Mouse (Mus musculus) hindbrain, embryonic 16.5 days (tissue): ENCODE measurements around the gene Rap1gds1. TPM values are rescaled to one million over a fixed set of nuclear protein-coding genes. Genes with fewer than 3 reads are reported as not detected.

Source experiments
- ATAC-seq: fragments of 200-750 bp; cut with Nextera tagmentation; 2 replicates; pipeline ENCODE4 v1.8.0; 2017; ENCODE audit warnings: moderate TSS enrichment, moderate library complexity
- H3K27ac ChIP-seq: fragments of 300-500 bp; sonication (generic); 2 replicates; pipeline ENCODE4 v1.5.1; 2014; ENCODE audit warnings: low read depth, mild to moderate bottlenecking, control low read depth, low read length, moderate library complexity
- H3K27me3 ChIP-seq: fragments of 300-500 bp; sonication (generic); replicated peaks from 2 replicates; pipeline ENCODE4 v1.6.1; 2014; ENCODE audit warnings: low read length; ENCODE audit not compliant: control insufficient read depth, insufficient read depth
- H3K36me3 ChIP-seq: fragments of 300-500 bp; sonication (generic); 2 replicates; pipeline ENCODE4 v1.6.1; 2014; ENCODE audit warnings: mild to moderate bottlenecking, low read length, moderate library complexity, mixed read lengths; ENCODE audit not compliant: control insufficient read depth, insufficient read depth
- H3K4me1 ChIP-seq: fragments of 300-500 bp; sonication (generic); 2 replicates; pipeline ENCODE4 v1.6.1; 2014; ENCODE audit warnings: low read depth, low read length; ENCODE audit not compliant: control insufficient read depth, insufficient read depth
- H3K4me2 ChIP-seq: fragments of 300-500 bp; sonication (generic); 2 replicates; pipeline ENCODE4 v1.6.1; 2014; ENCODE audit warnings: mild to moderate bottlenecking, low read length, control low read depth, moderate library complexity
- H3K4me3 ChIP-seq: fragments of 300-500 bp; sonication (generic); 2 replicates; pipeline ENCODE4 v1.5.1; 2014; ENCODE audit warnings: mild to moderate bottlenecking, low read length, control low read depth, moderate library complexity
- H3K9ac ChIP-seq: fragments of 300-500 bp; sonication (generic); 2 replicates; pipeline ENCODE4 v1.6.1; 2014; ENCODE audit warnings: low read depth, mild to moderate bottlenecking, control low read depth, low read length, moderate library complexity
- H3K9me3 ChIP-seq: fragments of 300-500 bp; sonication (generic); 2 replicates; pipeline ENCODE4 v1.6.1; 2014; ENCODE audit warnings: mild to moderate bottlenecking, low read length, moderate library complexity; ENCODE audit not compliant: control insufficient read depth
- WGBS: fragments of 180-500 bp; shearing (Covaris S2); extraction: QIAGEN DNeasy Blood & Tissue Kit; methylation state at CpG from one replicate; pipeline ENCODE4 v1.1.7; 2014; 5-methylcytosine and 5-hydroxymethylcytosine counted together
- polyA plus RNA-seq: library from polyadenylated mRNA; unstranded; fragments of >200 nt; fragmentation: Nextera tagmentation; extraction: Ambion mirVana; gene quantifications from 2 replicates; pipeline ENCODE4 v1.2.1, GENCODE M21; 2015

Rap1gds1 gene
- polyA plus RNA-seq, 1 experiment from 2014 or later, result 102 TPM

DNA sequence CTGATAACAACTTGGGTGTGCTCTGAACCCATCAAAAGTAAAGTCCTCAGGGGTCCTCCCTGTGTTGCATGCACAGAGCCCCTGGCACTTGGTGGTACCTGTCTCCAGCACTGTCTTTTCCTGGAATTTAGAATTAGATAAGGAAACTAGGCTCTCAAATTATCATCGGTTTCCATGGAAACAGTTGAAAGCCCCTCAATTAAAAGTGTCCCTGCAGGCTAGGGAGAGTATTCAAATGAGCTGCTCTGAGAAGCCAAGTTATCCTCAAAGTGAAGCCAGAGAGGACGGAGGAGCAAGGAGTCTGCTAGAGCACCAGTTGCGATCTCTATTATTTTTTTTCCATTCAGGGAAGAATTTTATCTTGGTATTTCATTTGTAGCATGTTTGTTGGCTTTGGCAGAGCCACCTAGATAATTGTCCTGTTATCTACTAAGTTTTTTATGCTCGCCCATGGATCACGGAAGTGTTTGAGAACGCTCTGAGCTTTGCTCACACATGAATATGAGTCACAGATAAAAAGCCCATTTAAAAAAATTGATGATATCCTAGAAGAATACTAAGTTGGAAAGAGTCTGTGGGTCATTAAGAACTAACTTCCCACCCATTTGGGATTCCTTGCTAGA, 193.2 kb downstream of the Rap1gds1 start:
- H3K4me1 ChIP-seq, result peaks cover 4% of the 10 kb centered on the region
- H3K27me3 ChIP-seq, result no peaks in the 10 kb centered on the region
- 63% methylated on average over 6 of the region's 6 CpGs for WGBS
- no peak overlapping the region for H3K4me2 ChIP-seq
- ATAC-seq, result peak; percentile 54; the same call in 1 of the 2 replicates
- no peak overlapping the region for H3K9ac ChIP-seq
- H3K36me3 ChIP-seq, result no peaks in the 10 kb centered on the region
- no peaks in the 10 kb centered on the region for H3K9me3 ChIP-seq
- H3K27ac ChIP-seq, result 0 out of 2 replicates have a peak overlapping the region, but pooled peaks have one; percentile 30
- H3K4me3 ChIP-seq, result no peak overlapping the region

DNA sequence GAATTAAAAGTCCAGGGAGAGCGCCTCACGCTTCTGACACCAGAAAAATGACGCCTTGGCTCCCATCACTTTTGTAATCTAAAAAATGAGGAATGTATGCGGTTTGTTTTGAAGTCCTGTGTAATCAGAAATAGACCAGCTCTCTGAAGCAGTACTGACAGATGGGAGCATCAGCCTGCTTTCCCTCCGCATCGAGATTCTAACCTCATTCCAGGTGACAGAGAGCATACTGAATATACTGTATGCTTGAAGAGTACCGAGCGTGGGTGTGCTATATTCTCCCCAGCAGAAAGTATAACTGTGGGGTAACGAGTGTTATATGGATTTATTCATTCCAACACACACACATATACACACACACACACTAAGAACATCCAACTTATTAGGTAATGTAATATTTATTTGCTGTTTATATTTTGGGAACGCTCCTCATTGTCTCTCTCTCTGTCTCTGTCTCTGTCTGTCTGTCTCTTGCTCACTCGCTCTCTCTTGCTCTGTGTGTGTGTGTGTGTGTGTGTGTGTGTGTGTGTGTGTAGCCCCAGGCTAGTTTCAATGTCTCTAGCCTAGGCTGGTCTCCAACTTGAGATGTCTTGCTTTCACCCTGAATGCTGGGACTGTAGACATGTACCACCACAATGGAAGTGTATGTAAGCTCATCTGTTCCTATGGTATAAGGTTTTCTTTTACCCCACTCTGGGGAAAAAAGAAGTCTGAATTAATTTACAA, 193.8 kb downstream of the Rap1gds1 start:
- Histone ChIP-seq H3K36me3 (no peaks in the 10 kb centered on the region), H3K9me3 (no peaks in the 10 kb centered on the region), H3K27ac (0 out of 2 replicates have a peak overlapping the region, but pooled peaks have one; percentile 30), H3K9ac (no peak overlapping the region), H3K4me3 (no peak overlapping the region), H3K4me1 (peaks cover 11% of the 10 kb centered on the region), H3K27me3 (no peaks in the 10 kb centered on the region), H3K4me2 (no peak overlapping the region)
- WGBS, result 77% methylated on average over 11 of the region's 11 CpGs
- ATAC-seq, result peak; percentile 48; the same call in 1 of the 2 replicates

DNA sequence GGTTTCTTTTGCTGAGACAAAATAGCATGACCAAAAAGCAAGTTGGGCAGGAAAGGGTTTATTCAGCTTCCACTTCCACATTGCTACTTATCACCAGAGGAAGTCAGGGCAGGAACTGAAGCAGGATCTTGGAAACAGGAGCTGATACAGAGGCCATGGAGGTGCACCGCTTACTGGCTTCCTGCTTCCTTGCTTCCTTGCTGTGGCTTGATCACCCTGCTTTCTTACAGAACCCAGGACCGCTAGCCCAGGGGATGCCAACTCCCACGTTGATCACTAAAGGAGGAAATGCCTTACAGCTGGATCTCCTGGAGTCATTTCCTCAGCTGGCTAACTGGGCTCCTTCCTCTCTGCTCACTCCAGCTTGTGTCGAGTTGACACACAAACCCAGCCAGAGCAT, 197.3 kb downstream of the Rap1gds1 start:
- Histone ChIP-seq H3K9me3 (no peaks in the 10 kb centered on the region), H3K4me1 (peaks cover 13% of the 10 kb centered on the region), H3K4me3 (no peak overlapping the region), H3K27ac (no peak overlapping the region), H3K4me2 (no peak overlapping the region), H3K9ac (no peak overlapping the region), H3K36me3 (peaks cover 4% of the 10 kb centered on the region; the same call in 1 of the 2 replicates), H3K27me3 (no peaks in the 10 kb centered on the region)
- no peak for ATAC-seq
- WGBS, result 80% methylated on average over 4 of the region's 4 CpGs

DNA sequence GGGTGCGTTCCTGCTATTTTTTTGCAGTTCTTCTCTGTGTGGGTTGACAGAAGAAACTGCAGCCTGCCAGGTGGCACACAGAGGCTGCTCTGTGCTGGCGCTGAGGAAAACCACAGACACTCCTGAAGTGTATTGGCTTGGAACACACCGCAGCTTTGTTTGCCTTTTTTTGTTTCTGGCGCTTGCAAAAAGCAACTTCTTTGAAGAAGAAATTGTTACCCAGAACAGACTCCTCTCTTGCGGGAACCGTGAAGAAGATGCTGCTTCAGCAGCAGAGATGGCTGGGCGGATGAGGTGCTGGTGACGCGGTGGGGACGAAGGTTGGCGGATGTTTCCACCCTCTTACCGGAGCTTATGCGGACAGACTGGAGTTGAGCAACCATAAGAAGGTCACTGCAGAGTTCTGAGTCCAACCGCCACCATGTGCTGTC, 198.1 kb downstream of the Rap1gds1 start:
- peak; percentile 66; the same call in 1 of the 2 replicates for ATAC-seq
- Histone ChIP-seq H3K4me2 (no peak overlapping the region), H3K27me3 (no peaks in the 10 kb centered on the region), H3K36me3 (peaks cover 4% of the 10 kb centered on the region; the same call in 1 of the 2 replicates), H3K4me3 (no peak overlapping the region), H3K9me3 (no peaks in the 10 kb centered on the region), H3K27ac (peak overlapping the region; percentile 49), H3K4me1 (peaks cover 13% of the 10 kb centered on the region), H3K9ac (no peak overlapping the region)
- WGBS, result 75% methylated on average over 14 of the region's 14 CpGs

DNA sequence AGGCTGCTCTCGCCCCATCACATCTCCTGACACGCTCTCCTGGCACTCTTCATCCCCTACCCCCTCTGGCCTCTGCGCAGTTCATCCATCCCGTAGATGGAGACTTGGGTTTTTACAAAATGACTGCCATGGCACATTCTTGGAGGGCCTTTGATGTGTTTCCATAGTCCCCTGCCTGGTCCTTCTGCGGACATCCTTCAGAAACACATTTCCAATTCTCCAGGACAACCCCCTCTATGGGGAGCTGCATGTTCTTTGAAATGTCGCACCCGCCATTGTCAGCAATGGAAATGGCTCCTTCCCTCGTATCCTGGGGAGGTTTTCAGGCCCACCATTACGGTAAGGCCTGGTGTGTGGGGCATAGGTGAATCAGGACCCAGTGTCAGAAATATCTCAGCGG, 198.6 kb downstream of the Rap1gds1 start:
- WGBS, result 61% methylated on average over 10 of the region's 10 CpGs
- Histone ChIP-seq H3K9me3 (no peaks in the 10 kb centered on the region), H3K36me3 (peaks cover 4% of the 10 kb centered on the region; the same call in 1 of the 2 replicates), H3K4me2 (no peak overlapping the region), H3K27ac (peak overlapping the region; percentile 49), H3K4me1 (peaks cover 9% of the 10 kb centered on the region), H3K9ac (no peak overlapping the region), H3K4me3 (no peak overlapping the region), H3K27me3 (no peaks in the 10 kb centered on the region)
- peak; percentile 58 for ATAC-seq

DNA sequence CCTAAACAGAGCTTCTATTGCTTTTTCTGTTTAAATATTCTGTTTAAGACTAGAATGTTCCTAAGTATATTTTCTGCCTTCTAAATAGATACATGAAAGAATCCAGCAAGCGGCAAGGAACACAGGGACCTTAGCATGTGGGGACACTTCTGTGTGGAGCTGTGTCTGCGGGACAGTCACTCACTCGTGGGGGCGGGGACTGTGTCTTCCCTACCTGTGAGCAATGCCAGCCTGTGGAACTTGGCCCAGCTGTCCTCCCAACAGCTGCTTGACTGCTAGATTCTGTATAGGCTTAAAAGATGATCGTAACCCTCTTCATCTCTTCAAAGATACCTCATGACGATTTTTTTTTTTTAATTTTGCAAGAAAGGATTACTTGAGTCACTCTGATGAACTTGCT, 199.1 kb downstream of the Rap1gds1 start:
- WGBS, result 91% methylated on average over 6 of the region's 6 CpGs
- Histone ChIP-seq H3K27ac (no peak overlapping the region), H3K4me3 (no peak overlapping the region), H3K9ac (no peak overlapping the region), H3K4me2 (no peak overlapping the region), H3K27me3 (no peaks in the 10 kb centered on the region), H3K4me1 (peaks cover 9% of the 10 kb centered on the region), H3K36me3 (peaks cover 4% of the 10 kb centered on the region; the same call in 1 of the 2 replicates), H3K9me3 (no peaks in the 10 kb centered on the region)
- ATAC-seq, result no peak

Other genes with a start within 250 kb of the Rap1gds1 start
- not detected in 2 replicates for gene Stpg2, start 130.5 kb upstream of the Rap1gds1 start, polyA plus RNA-seq